Mouse (Mus musculus) neural tube, embryonic 14.5 days (tissue): ENCODE data around the gene Sec14l4. TPM values are rescaled to one million over a fixed set of nuclear protein-coding genes. Genes with fewer than 3 reads are reported as not detected.

Experiments
- polyA plus RNA-seq: library from polyadenylated mRNA; unstranded; fragments of >200 nt; fragmentation: Nextera tagmentation; extraction: Ambion mirVana; gene quantifications from 2 replicates; pipeline ENCODE4 v1.2.1, GENCODE M21; 2014

The Sec14l4 gene
- polyA plus RNA-seq, 1 experiment from 2014 or later = not detected

Other genes with a start within 250 kb of the Sec14l4 start
- gene Osbp2, start 167.6 kb upstream of the Sec14l4 start, polyA plus RNA-seq = 17.7 and 22.7 TPM in 2 replicates
- gene 4921536K21Rik, start 136.4 kb upstream of the Sec14l4 start, polyA plus RNA-seq = 0.13 and 0.17 TPM in 2 replicates
- 23.7 and 27.8 TPM in 2 replicates for gene Dusp18, start 136.2 kb upstream of the Sec14l4 start, polyA plus RNA-seq
- 11.6 and 13.6 TPM in 2 replicates for gene Slc35e4, start 116.8 kb upstream of the Sec14l4 start, polyA plus RNA-seq
- gene Tcn2, start 99.3 kb upstream of the Sec14l4 start, polyA plus RNA-seq = 15.4 and 30.9 TPM in 2 replicates
- gene Pes1, start 67.5 kb upstream of the Sec14l4 start, polyA plus RNA-seq = 42.4 and 49.5 TPM in 2 replicates
- 0.23 TPM in 1 of 2 replicates, not detected in the other for gene 4930556J24Rik, start 54.7 kb upstream of the Sec14l4 start, polyA plus RNA-seq
- gene Gal3st1, start 47.8 kb upstream of the Sec14l4 start, polyA plus RNA-seq = 6.2 and 6.7 TPM in 2 replicates
- 0.10 and 0.37 TPM in 2 replicates for gene Sec14l3, start 33.4 kb downstream of the Sec14l4 start, polyA plus RNA-seq
- gene Mtfp1, start 64.0 kb downstream of the Sec14l4 start, polyA plus RNA-seq = 8.4 and 12.3 TPM in 2 replicates
- 3.9 and 5.0 TPM in 2 replicates for gene Sec14l2, start 92.0 kb downstream of the Sec14l4 start, polyA plus RNA-seq
- gene Rnf215, start 103.7 kb downstream of the Sec14l4 start, polyA plus RNA-seq = 51.0 and 53.3 TPM in 2 replicates
- gene Ccdc157, start 128.8 kb downstream of the Sec14l4 start, polyA plus RNA-seq = 5.8 and 6.7 TPM in 2 replicates
- gene Sf3a1, start 128.9 kb downstream of the Sec14l4 start, polyA plus RNA-seq = 53.0 and 56.6 TPM in 2 replicates
- 19.8 and 24.6 TPM in 2 replicates for gene Tbc1d10a, start 155.3 kb downstream of the Sec14l4 start, polyA plus RNA-seq
- gene Castor1, start 186.8 kb downstream of the Sec14l4 start, polyA plus RNA-seq = 3.0 and 4.4 TPM in 2 replicates
- gene Osm, start 205.0 kb downstream of the Sec14l4 start, polyA plus RNA-seq = 0.12 TPM in 1 of 2 replicates, not detected in the other
- gene Lif, start 226.1 kb downstream of the Sec14l4 start, polyA plus RNA-seq = 0.06 TPM in 1 of 2 replicates, not detected in the other